8 mouse cellular contexts compared by ENCODE assay signal in the genomic region with DNA sequence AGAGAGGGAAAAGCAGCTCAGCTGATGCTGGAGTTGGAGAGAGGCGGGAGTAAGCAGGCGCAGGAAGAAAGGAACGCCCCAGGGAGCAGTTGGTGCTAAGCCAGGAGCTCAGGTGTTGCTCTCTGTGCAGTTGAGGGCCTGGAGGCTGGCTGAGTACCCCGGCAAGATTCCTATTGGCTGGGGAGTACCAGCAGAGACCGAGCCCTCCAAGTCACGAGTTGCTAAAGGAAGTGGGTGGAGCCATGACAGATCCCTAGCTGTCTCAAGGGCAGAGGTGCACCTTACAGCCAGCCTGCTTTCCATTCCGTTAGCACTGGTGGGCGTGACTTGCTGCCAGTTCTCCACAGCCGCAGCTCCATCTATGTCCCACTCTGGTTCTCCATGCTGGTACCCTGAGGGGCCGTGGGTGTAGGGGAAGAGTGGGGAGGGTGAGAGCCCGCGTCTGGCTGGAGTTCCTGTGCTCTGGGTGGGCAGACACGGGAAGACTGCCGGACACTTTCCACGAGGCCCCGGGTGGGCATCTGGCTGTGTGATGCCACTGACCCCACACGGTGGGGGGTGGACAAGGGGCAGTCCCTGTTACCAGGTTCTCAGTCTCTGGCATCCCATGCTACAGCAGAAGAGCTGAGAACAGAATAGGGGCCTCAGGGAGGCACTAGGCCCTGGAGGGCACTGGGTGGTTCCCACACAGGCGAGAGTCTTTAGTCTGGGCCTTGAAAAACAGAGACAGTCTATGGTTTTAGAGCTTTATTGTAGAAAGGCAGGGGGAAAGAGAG. TPM values are rescaled to one million over a fixed set of nuclear protein-coding genes. Genes with fewer than 3 reads are reported as not detected.
DNase-seq lines count a peak whose midpoint lies in the region; ATAC-seq and TF ChIP-seq lines count a peak whose summit lies in the region.

No protein-coding gene starts in this region.

- peak; percentile 97 for DNase-seq in heart, adult 11 months
- DNase-seq in heart, postnatal 25 days (ENCODE audit: low spot score), result no peak
- peak; percentile 82 for DNase-seq in embryo, embryonic 10.5 days (ENCODE audit: low spot score)
- peak; percentile 57 for DNase-seq in hindbrain, embryonic 10.5 days (ENCODE audit: low spot score)
- DNase-seq in thymus, adult 2 months, result peak; percentile 71
- DNase-seq in gastrocnemius, postnatal 10 days, result no peak

- peaks cover 9% of the 10 kb centered on the region; the same call in 1 of the 2 replicates for H3K27me3 ChIP-seq in hindbrain, embryonic 10.5 days (ENCODE audit: insufficient read depth, poor library complexity, severe bottlenecking)
- no peaks in the 10 kb centered on the region; the same call in 1 of the 2 replicates for H3K27me3 ChIP-seq in limb, embryonic 13.5 days
- no peaks in the 10 kb centered on the region for H3K27me3 ChIP-seq in midbrain, embryonic 13.5 days
- no peaks in the 10 kb centered on the region for H3K27me3 ChIP-seq in thymus, adult 2 months (ENCODE audit: control insufficient read depth, insufficient read depth, low read length)

- H3K9ac ChIP-seq in limb, embryonic 13.5 days, result peak overlapping the region; percentile 48; the same call in 1 of the 2 replicates
- H3K9ac ChIP-seq in midbrain, embryonic 13.5 days (replicated peaks), result 0 out of 2 replicates have a peak overlapping the region, but pooled peaks have one; percentile 19

- H3K9me3 ChIP-seq in hindbrain, embryonic 10.5 days, result no peaks in the 10 kb centered on the region
- H3K9me3 ChIP-seq in limb, embryonic 13.5 days, result no peaks in the 10 kb centered on the region
- no peaks in the 10 kb centered on the region for H3K9me3 ChIP-seq in midbrain, embryonic 13.5 days

- peak overlapping the region; percentile 54 for H3K4me2 ChIP-seq in limb, embryonic 13.5 days (replicated peaks)
- H3K4me2 ChIP-seq in midbrain, embryonic 13.5 days (replicated peaks), result peak overlapping the region; percentile 47

- no peaks in the 10 kb centered on the region for H3K36me3 ChIP-seq in hindbrain, embryonic 10.5 days
- H3K36me3 ChIP-seq in limb, embryonic 13.5 days, result no peaks in the 10 kb centered on the region
- no peaks in the 10 kb centered on the region for H3K36me3 ChIP-seq in midbrain, embryonic 13.5 days
- no peaks in the 10 kb centered on the region for H3K36me3 ChIP-seq in thymus, adult 2 months (ENCODE audit: control insufficient read depth, insufficient read depth, low read length)

- intact Hi-C loops in heart, postnatal 25 days (cut with DNase I), result loop anchor here (10.0 kb wide), 1 partner anchor 261 kb away; no protein-coding TSS in a partner anchor

- ATAC-seq in limb, embryonic 13.5 days (ENCODE audit: low FRiP score, low read depth), result peak; percentile 93
- peak; percentile 77 for ATAC-seq in midbrain, embryonic 13.5 days

- peaks cover 40% of the 10 kb centered on the region for H3K4me1 ChIP-seq in hindbrain, embryonic 10.5 days (replicated peaks)
- peaks cover 32% of the 10 kb centered on the region for H3K4me1 ChIP-seq in limb, embryonic 13.5 days
- H3K4me1 ChIP-seq in midbrain, embryonic 13.5 days (replicated peaks), result peaks cover 33% of the 10 kb centered on the region
- H3K4me1 ChIP-seq in thymus, adult 2 months (replicated peaks; ENCODE audit: control insufficient read depth, insufficient read depth, low read length), result peaks cover 16% of the 10 kb centered on the region

- H3K27ac ChIP-seq in hindbrain, embryonic 10.5 days, result peak overlapping the region; percentile 87
- peak overlapping the region; percentile 78 for H3K27ac ChIP-seq in limb, embryonic 13.5 days
- peak overlapping the region; percentile 56 for H3K27ac ChIP-seq in midbrain, embryonic 13.5 days
- H3K27ac ChIP-seq in thymus, adult 2 months (ENCODE audit: control insufficient read depth, insufficient read depth, low read length), result peak overlapping the region; percentile 9; the same call in 1 of the 2 replicates

- H3K4me3 ChIP-seq in hindbrain, embryonic 10.5 days, result peak overlapping the region; percentile 43
- peak overlapping the region; percentile 22 for H3K4me3 ChIP-seq in limb, embryonic 13.5 days
- peak overlapping the region; percentile 20; the same call in 1 of the 2 replicates for H3K4me3 ChIP-seq in midbrain, embryonic 13.5 days (replicated peaks)
- H3K4me3 ChIP-seq in thymus, adult 2 months (ENCODE audit: control insufficient read depth, insufficient read depth, low read length), result peak overlapping the region; percentile 28

- no peak for TF ChIP-seq POLR2A in thymus, adult 2 months (IDR thresholded peaks at IDR 0.05; ENCODE audit: control insufficient read depth, extremely low read depth, insufficient read depth, low read length, poor library complexity)

- TF ChIP-seq CTCF in thymus, adult 2 months (IDR thresholded peaks at IDR 0.05; ENCODE audit: borderline replicate concordance, control insufficient read depth, extremely low read depth, insufficient read depth, low read length, poor library complexity), result no peak

- 6% methylated on average over 18 of the region's 18 CpGs for WGBS in hindbrain, embryonic 10.5 days
- WGBS in limb, embryonic 13.5 days, result 9% methylated on average over 18 of the region's 18 CpGs
- 4% methylated on average over 18 of the region's 18 CpGs for WGBS in midbrain, embryonic 13.5 days
- WGBS in thymus, adult 2 months, result 14% methylated on average over 18 of the region's 18 CpGs

RNA-seq across cellular contexts. Expression of gene Lrrc74b, which starts 6.9 kb away (rescaled TPM):
- total RNA-seq in heart, postnatal 25 days (2021), result under 1 TPM in 1 of 2 experiments, not detected in 1; 0.17 TPM
- 0.55 and 1.1 TPM in 2 replicates for polyA plus RNA-seq in hindbrain, embryonic 10.5 days (2016; fragmentation: Nextera tagmentation; extraction: Ambion mirVana)
- polyA plus RNA-seq in limb, embryonic 13.5 days (2015; fragmentation: Nextera tagmentation; extraction: Ambion mirVana), result not detected in 2 replicates
- polyA plus RNA-seq in midbrain, embryonic 13.5 days (2015; fragmentation: Nextera tagmentation; extraction: Ambion mirVana), result 0.28 and 0.55 TPM in 2 replicates
- polyA plus RNA-seq in thymus, adult 2 months (2012; rRNA removed), result 0.10 and 0.11 TPM in 2 replicates
- 1 to 10 TPM; 1.4 to 3.7 TPM for total RNA-seq in gastrocnemius, postnatal 10 days (2021)

RNA-seq across cellular contexts. Expression of gene P2rx6, which starts 7.6 kb away (rescaled TPM):
- under 1 TPM; 0.50 to 0.83 TPM for total RNA-seq in heart, postnatal 25 days (2021)
- polyA plus RNA-seq in hindbrain, embryonic 10.5 days (2016; fragmentation: Nextera tagmentation; extraction: Ambion mirVana), result 1.1 and 1.2 TPM in 2 replicates
- 0.36 and 0.40 TPM in 2 replicates for polyA plus RNA-seq in limb, embryonic 13.5 days (2015; fragmentation: Nextera tagmentation; extraction: Ambion mirVana)
- polyA plus RNA-seq in midbrain, embryonic 13.5 days (2015; fragmentation: Nextera tagmentation; extraction: Ambion mirVana), result 1.0 and 1.3 TPM in 2 replicates
- polyA plus RNA-seq in thymus, adult 2 months (2012; rRNA removed), result 1.6 and 1.8 TPM in 2 replicates
- 1 to 10 TPM; 5.4 to 7.3 TPM for total RNA-seq in gastrocnemius, postnatal 10 days (2021)

RNA-seq across cellular contexts. Expression of gene Thap7, which starts 23.2 kb away (rescaled TPM):
- 10 to 100 TPM; 13.1 to 14.7 TPM for total RNA-seq in heart, postnatal 25 days (2021)
- polyA plus RNA-seq in hindbrain, embryonic 10.5 days (2016; fragmentation: Nextera tagmentation; extraction: Ambion mirVana), result 49.6 and 59.1 TPM in 2 replicates
- 72.0 and 75.2 TPM in 2 replicates for polyA plus RNA-seq in limb, embryonic 13.5 days (2015; fragmentation: Nextera tagmentation; extraction: Ambion mirVana)
- 61.7 and 65.0 TPM in 2 replicates for polyA plus RNA-seq in midbrain, embryonic 13.5 days (2015; fragmentation: Nextera tagmentation; extraction: Ambion mirVana)
- polyA plus RNA-seq in thymus, adult 2 months (2012; rRNA removed), result 139 and 141 TPM in 2 replicates
- total RNA-seq in gastrocnemius, postnatal 10 days (2021), result 10 to 100 TPM; 14.7 to 15.0 TPM

RNA-seq across cellular contexts. Expression of gene Slc7a4, which starts 28.9 kb away (rescaled TPM):
- 1 to 10 TPM; 1.4 to 2.3 TPM for total RNA-seq in heart, postnatal 25 days (2021)
- 2.5 and 3.1 TPM in 2 replicates for polyA plus RNA-seq in hindbrain, embryonic 10.5 days (2016; fragmentation: Nextera tagmentation; extraction: Ambion mirVana)
- polyA plus RNA-seq in limb, embryonic 13.5 days (2015; fragmentation: Nextera tagmentation; extraction: Ambion mirVana), result 5.7 and 5.8 TPM in 2 replicates
- 13.8 and 14.3 TPM in 2 replicates for polyA plus RNA-seq in midbrain, embryonic 13.5 days (2015; fragmentation: Nextera tagmentation; extraction: Ambion mirVana)
- 5.0 and 6.5 TPM in 2 replicates for polyA plus RNA-seq in thymus, adult 2 months (2012; rRNA removed)
- total RNA-seq in gastrocnemius, postnatal 10 days (2021), result 1 to 10 TPM; 1.6 to 2.7 TPM

RNA-seq across cellular contexts. Expression of gene Lztr1, which starts 45.6 kb away (rescaled TPM):
- total RNA-seq in heart, postnatal 25 days (2021), result 10 to 100 TPM; 34.3 to 35.0 TPM
- 91.1 and 105 TPM in 2 replicates for polyA plus RNA-seq in hindbrain, embryonic 10.5 days (2016; fragmentation: Nextera tagmentation; extraction: Ambion mirVana)
- polyA plus RNA-seq in limb, embryonic 13.5 days (2015; fragmentation: Nextera tagmentation; extraction: Ambion mirVana), result 104 and 106 TPM in 2 replicates
- 124 and 133 TPM in 2 replicates for polyA plus RNA-seq in midbrain, embryonic 13.5 days (2015; fragmentation: Nextera tagmentation; extraction: Ambion mirVana)
- 291 and 303 TPM in 2 replicates for polyA plus RNA-seq in thymus, adult 2 months (2012; rRNA removed)
- total RNA-seq in gastrocnemius, postnatal 10 days (2021), result 10 to 100 TPM; 27.1 to 39.5 TPM

Comparison
In these comparisons a context has a peak if more than half of its experiments do, and no peak if none do; other contexts are left out.
1. DNase-seq: peak in heart, adult 11 months (single experiment), embryo, embryonic 10.5 days (single experiment), hindbrain, embryonic 10.5 days (single experiment) and thymus, adult 2 months (single experiment); none in heart, postnatal 25 days (single experiment) and gastrocnemius, postnatal 10 days (single experiment).
2. H3K27ac ChIP-seq: peak in every context shown above with its lines; median percentile 87 in hindbrain, embryonic 10.5 days; 78 in limb, embryonic 13.5 days; 56 in midbrain, embryonic 13.5 days; 9 in thymus, adult 2 months.
3. Peak in every context shown above with its lines, with median percentiles within 50 percentile points of each other: H3K4me3 ChIP-seq.